Mouse (Mus musculus) heart, embryonic 14.5 days (tissue): ENCODE measurements at regions not wholly inside any gene's neighbourhood (a gene's known extent, or its start where the extent isn't known, plus 50 kb on each side); places are given as distances from the start of the nearest gene placed in this dataset.

ENCODE experiments used
- ATAC-seq: fragments of 200-750 bp; cut with Nextera tagmentation; 2 replicates; pipeline ENCODE4 v1.8.0; 2017; ENCODE audit warnings: low read depth, moderate TSS enrichment; ENCODE audit not compliant: insufficient number of reproducible peaks, insufficient read depth, low FRiP score
- H3K27ac ChIP-seq, 2 experiments: fragments of 200-500 bp in 1 of 2; fragments of 300-500 bp in 1 of 2; sonication (generic) in 1 of 2; replicated peaks in 1 of 2; 2 replicates each; pipeline ENCODE4 v1.5.1; 2012 to 2014; ENCODE audit warnings: low read depth in 2 of 2, low read length in 2 of 2, control low read depth in 1 of 2, mild to moderate bottlenecking in 1 of 2, mixed read lengths in 1 of 2; ENCODE audit not compliant: control insufficient read depth in 1 of 2, insufficient read depth in 1 of 2
- H3K27me3 ChIP-seq: fragments of 300-500 bp; sonication (generic); 2 replicates; pipeline ENCODE4 v1.6.1; 2014; ENCODE audit warnings: mild to moderate bottlenecking, low read length, control low read depth; ENCODE audit not compliant: control insufficient read depth, insufficient read depth
- H3K36me3 ChIP-seq: fragments of 300-500 bp; sonication (generic); 2 replicates; pipeline ENCODE4 v1.6.1; 2014; ENCODE audit warnings: mild to moderate bottlenecking, control low read depth, low read length, mixed read lengths; ENCODE audit not compliant: control insufficient read depth, insufficient read depth
- H3K4me1 ChIP-seq, 2 experiments: fragments of 200-500 bp in 1 of 2; fragments of 300-500 bp in 1 of 2; sonication (generic) in 1 of 2; 2 replicates each; pipeline ENCODE4 v1.6.1; 2012 to 2014; ENCODE audit warnings: low read length in 2 of 2, control low read depth in 1 of 2, mixed read lengths in 1 of 2; ENCODE audit not compliant: control insufficient read depth in 2 of 2, insufficient read depth in 2 of 2
- H3K4me2 ChIP-seq: fragments of 300-500 bp; sonication (generic); 2 replicates; pipeline ENCODE4 v1.6.1; 2014; ENCODE audit warnings: mild to moderate bottlenecking, low read length
- H3K4me3 ChIP-seq, 2 experiments: fragments of 200-500 bp in 1 of 2; fragments of 300-500 bp in 1 of 2; sonication (generic) in 1 of 2; 2 replicates each; pipeline ENCODE4 v1.5.1; 2012 to 2014; ENCODE audit warnings: low read length in 2 of 2, mild to moderate bottlenecking in 2 of 2, control low read depth in 1 of 2, low read depth in 1 of 2, moderate library complexity in 1 of 2; ENCODE audit not compliant: control insufficient read depth in 1 of 2, insufficient read depth in 1 of 2
- H3K9ac ChIP-seq: fragments of 300-500 bp; sonication (generic); 2 replicates; pipeline ENCODE4 v1.6.1; 2014; ENCODE audit warnings: mild to moderate bottlenecking, low read length
- H3K9me3 ChIP-seq: fragments of 300-500 bp; sonication (generic); 2 replicates; pipeline ENCODE4 v1.6.1; 2016; ENCODE audit warnings: low read length, control low read depth; ENCODE audit not compliant: control insufficient read depth
- WGBS: fragments of 180-500 bp; shearing (Covaris S2); extraction: QIAGEN DNeasy Blood & Tissue Kit; methylation state at CpG from one replicate; pipeline ENCODE4 v1.1.7; 2014; 5-methylcytosine and 5-hydroxymethylcytosine counted together

DNA sequence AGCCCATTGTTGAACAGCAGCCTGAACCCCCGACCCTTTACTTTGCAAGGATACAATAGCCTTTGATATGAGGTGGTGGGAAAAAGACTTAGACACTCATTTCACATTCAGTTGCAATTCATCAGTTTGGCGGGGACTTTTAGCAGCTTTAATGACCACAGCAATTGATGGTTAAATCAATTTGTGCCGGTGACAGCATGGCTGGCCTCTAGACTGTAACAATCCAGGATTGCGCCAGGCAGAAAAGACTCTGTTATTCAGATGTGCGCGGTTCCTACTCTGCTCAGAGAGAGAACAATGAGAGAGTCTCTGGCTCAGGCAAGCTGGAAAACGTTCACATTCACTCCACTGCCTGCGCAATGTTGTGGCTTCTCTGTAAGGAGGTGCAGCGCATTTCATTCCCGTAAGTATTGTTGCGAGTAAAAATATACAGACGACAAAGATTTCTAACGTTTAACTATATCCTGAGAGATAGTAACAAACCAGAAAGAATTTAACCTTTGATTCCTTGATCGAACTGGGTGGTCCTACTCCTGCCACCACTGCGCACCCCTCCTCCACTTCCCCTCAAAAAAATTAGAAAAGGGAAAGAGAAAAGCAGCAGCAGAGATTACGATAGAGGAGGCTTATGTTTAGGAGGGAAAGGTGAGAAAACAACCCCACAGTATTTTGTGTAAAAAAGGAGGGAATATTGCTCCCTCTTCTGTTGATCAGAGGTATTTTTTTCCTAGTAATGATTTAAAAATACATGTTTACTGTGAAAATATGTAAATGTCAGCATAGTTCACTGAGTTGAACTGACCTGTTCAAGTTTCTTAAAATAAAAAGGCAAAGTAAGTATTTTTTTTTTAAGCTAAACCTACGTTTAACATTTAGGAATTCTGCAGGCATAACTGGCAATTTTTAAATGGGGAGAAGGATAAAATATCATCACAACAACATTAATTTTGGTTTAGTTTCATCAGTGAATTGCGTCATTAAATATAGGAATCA, 267.6 kb downstream of the Rfpl4b start:
- H3K36me3 ChIP-seq, result no peaks in the 10 kb centered on the region
- peak overlapping the region; percentile 31 to 36 for H3K4me3 ChIP-seq
- peak overlapping the region; percentile 67 for H3K9ac ChIP-seq
- 22% methylated on average over 18 of the region's 18 CpGs for WGBS
- peak; percentile 56; the same call in 1 of the 2 replicates for ATAC-seq
- no peaks in the 10 kb centered on the region for H3K27me3 ChIP-seq
- peak overlapping the region; percentile 50 to 64 for H3K27ac ChIP-seq
- H3K4me2 ChIP-seq, result peak overlapping the region; percentile 69
- peaks cover 0 to 4% of the 10 kb centered on the region in 2 experiments; a peak in 1 of 4 replicates for H3K4me1 ChIP-seq
- no peaks in the 10 kb centered on the region for H3K9me3 ChIP-seq

DNA sequence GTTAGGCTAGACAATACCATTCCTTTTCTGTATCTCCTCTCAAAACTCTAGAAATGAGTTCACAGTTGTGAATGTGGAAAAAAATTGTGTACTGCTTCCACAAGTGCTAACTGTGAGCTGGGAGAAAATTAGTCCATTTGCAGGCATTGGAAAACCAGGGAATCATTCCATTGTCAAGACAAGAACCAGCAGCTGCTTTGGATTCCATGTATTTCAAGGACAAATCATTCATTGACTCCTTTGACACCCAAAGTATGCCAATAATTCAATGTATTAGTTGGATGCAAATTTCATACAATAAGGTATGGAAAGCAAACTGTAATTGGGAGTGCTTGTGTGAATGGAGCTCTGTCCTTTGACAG, 268.3 kb downstream of the Rfpl4b start:
- no peaks in the 10 kb centered on the region for H3K27me3 ChIP-seq
- ATAC-seq, result no peak
- peak overlapping the region; percentile 67; the same call in 1 of the 2 replicates for H3K9ac ChIP-seq
- H3K27ac ChIP-seq, result peak overlapping the region; percentile 50 to 64; a peak in 3 of 4 replicates
- peak overlapping the region; percentile 69 for H3K4me2 ChIP-seq
- H3K9me3 ChIP-seq, result no peaks in the 10 kb centered on the region
- no peaks in the 10 kb centered on the region for H3K36me3 ChIP-seq
- H3K4me1 ChIP-seq, result peaks cover 0 to 4% of the 10 kb centered on the region in 2 experiments; a peak in 1 of 4 replicates
- H3K4me3 ChIP-seq, result no peak overlapping the region

DNA sequence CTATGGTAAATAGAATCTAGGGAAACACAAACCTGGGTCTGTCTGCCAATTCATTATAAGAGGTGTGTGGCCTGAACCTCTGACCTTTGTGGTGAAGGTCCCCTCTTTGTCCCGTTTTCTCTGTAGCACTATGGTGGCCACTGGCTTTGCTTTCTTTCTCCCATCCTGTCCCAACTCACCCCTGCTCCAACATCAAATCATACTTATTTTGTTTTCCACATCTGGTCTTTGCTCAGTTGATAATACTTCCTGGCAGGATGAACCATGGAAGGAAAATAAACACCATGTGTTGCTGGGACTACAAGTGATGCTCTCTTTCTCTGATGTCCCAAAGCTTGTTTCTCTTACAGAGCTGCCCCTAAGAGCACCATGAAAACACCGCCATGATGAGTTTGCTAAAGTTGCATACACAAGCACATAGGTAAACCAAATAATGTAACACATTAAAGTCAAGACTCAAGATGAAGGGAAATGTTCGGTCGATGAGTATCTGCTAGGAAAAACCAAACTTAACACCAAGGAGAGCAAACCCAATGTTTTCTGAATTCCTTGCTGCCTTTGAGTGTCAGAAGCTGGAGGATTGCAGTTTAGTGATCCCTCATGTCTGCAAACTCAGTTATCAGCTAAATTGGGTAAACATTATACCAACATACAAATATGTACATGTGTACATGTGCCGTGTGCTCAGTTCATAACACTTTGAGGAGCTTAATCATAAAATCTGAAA, 269.1 kb downstream of the Rfpl4b start:
- Histone ChIP-seq H3K9ac (no peak overlapping the region), H3K4me1 (peaks cover 0 to 4% of the 10 kb centered on the region in 2 experiments; a peak in 1 of 4 replicates), H3K4me3 (no peak overlapping the region), H3K4me2 (no peak overlapping the region), H3K27ac (no peak overlapping the region), H3K27me3 (no peaks in the 10 kb centered on the region), H3K9me3 (no peaks in the 10 kb centered on the region), H3K36me3 (no peaks in the 10 kb centered on the region)
- WGBS, result 82% methylated on average over 5 of the region's 5 CpGs
- no peak for ATAC-seq

DNA sequence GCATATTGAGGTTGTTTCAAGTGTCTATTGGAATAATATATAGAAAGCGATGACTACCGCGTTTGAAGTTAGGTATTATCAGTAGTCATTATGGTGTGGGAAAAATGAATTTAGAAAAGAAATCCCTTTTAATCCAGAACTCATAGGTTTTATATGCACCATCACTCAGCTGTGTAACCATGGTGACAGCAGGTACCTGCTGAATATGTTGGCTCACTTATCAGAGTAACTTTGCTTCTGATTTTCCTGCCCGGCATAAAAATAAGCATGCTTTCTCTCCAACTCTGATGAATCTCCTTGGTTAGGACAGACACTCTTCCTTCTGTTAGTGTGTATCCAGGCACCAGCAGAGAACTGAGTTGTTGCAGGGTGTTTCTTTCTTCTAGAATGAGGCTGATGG, 281.5 kb downstream of the Rfpl4b start:
- Histone ChIP-seq H3K9ac (no peak overlapping the region), H3K36me3 (no peaks in the 10 kb centered on the region), H3K27me3 (no peaks in the 10 kb centered on the region), H3K27ac (no peak overlapping the region), H3K9me3 (no peaks in the 10 kb centered on the region), H3K4me3 (no peak overlapping the region), H3K4me1 (peaks cover 4 to 12% of the 10 kb centered on the region in 2 experiments), H3K4me2 (no peak overlapping the region)
- 90% methylated on average over 4 of the region's 4 CpGs for WGBS
- ATAC-seq, result no peak

DNA sequence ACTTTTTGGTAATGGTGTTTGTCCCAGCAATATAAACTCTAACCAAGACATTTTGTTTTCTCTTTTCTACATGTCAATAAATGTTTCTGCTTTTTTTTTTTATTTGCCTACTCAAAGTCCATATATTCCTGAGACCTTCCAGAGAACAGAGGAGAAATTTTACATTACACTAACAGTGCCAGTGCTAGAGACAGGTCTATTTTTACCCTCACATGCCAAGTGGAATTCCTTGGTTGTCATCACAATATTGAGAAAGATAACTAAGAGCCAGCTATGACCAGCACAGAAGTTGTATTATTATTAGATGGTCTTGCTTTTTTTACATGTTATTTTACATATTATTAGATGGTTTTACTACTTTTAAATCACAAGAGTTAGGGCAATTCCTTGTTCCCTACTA, 282.8 kb downstream of the Rfpl4b start:
- Histone ChIP-seq H3K27ac (peak overlapping the region in 1 of 2 experiments; percentile 82; a peak in 3 of 4 replicates), H3K9me3 (no peaks in the 10 kb centered on the region), H3K36me3 (no peaks in the 10 kb centered on the region), H3K4me2 (no peak overlapping the region), H3K4me1 (peaks cover 5 to 12% of the 10 kb centered on the region in 2 experiments), H3K27me3 (no peaks in the 10 kb centered on the region), H3K9ac (no peak overlapping the region), H3K4me3 (no peak overlapping the region)
- no peak for ATAC-seq

DNA sequence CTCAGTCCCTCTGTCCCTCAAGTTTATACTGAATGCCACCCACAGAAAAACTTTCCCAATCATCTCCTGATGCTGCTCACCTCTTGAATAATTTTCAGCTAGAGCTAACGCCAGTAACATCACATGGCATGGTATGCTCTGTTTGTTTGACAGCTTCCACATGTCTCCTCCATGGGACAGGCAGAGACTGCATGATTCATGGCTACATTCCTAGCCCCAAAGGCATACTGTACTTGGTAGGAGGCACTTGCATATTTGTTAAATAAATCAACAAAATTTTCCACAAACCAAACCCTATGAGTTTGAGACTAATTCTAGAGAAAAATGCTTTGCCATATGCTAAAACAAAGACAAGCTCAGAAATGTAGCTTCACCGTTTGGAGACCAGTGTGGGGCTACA, 304.9 kb downstream of the Rfpl4b start:
- WGBS, result 55% methylated on average over 2 of the region's 2 CpGs

More for the DNA sequence above, 304.9 kb downstream of the Rfpl4b start:
- H3K27me3 ChIP-seq, result no peaks in the 10 kb centered on the region
- H3K9ac ChIP-seq, result no peak overlapping the region
- H3K9me3 ChIP-seq, result no peaks in the 10 kb centered on the region
- no peaks in the 10 kb centered on the region for H3K4me1 ChIP-seq
- H3K27ac ChIP-seq, result no peak overlapping the region
- H3K4me3 ChIP-seq, result no peak overlapping the region
- H3K4me2 ChIP-seq, result no peak overlapping the region
- H3K36me3 ChIP-seq, result no peaks in the 10 kb centered on the region
- no peak for ATAC-seq
